Mouse (Mus musculus) B cell, adult 67 days (primary cell): Measurements from ENCODE around the gene Aph1a. TPM values are rescaled to one million over a fixed set of nuclear protein-coding genes. Genes with fewer than 3 reads are reported as not detected.

Source experiments
- total RNA-seq, 2 experiments: library from RNA; stranded (reverse); gene quantifications; 4 replicates each; pipeline ENCODE4 v1.2.4; 2023

The Aph1a gene
- 10 to 100 TPM; 57.0 to 60.6 TPM for total RNA-seq

GRCm38 (mm10) chr3:95893606-95894316 is at the start of gene Aph1a:
Gene Aph1a (plus strand): TSS chr3:95893969.

GRCm38 (mm10) chr3:95855502-95856089 is 38.2 kb upstream of the Aph1a start, which contains the start of gene Prpf3:
Gene Prpf3 (minus strand): TSS chr3:95855885.

GRCm38 (mm10) chr3:95871392-95871867 is 22.3 kb upstream of the Aph1a start, which contains the start of gene Mrps21:
Gene Mrps21 (minus strand): TSS chr3:95871519.

GRCm38 (mm10) chr3:95881979-95882815 is 11.6 kb upstream of the Aph1a start, which contains the start of gene Ciart:
Gene Ciart (minus strand): TSS chr3:95882251.

GRCm38 (mm10) chr3:95891211-95892065 is 2.3 kb upstream of the Aph1a start, which contains the start of gene BC028528:
Gene BC028528 (minus strand): TSS chr3:95892005.

GRCm38 (mm10) chr3:95904568-95904967 is 10.8 kb downstream of the Aph1a start, which contains the start of gene Car14:
Gene Car14 (minus strand): TSS chr3:95904691.

GRCm38 (mm10) chr3:95928658-95929503 is 35.1 kb downstream of the Aph1a start, which contains the start of gene Anp32e:
Gene Anp32e (plus strand): TSS chr3:95929246.

Other genes with a start within 250 kb of the Aph1a start
- gene Mcl1, start 235.2 kb upstream of the Aph1a start, total RNA-seq = 100 to 1,000 TPM; 424 to 425 TPM
- gene Adamtsl4, start 206.1 kb upstream of the Aph1a start, total RNA-seq = 10 to 100 TPM; 18.2 to 21.8 TPM
- 10 to 100 TPM in 1 of 2 experiments, 1 to 10 TPM in 1; 8.8 to 11.4 TPM for gene Ecm1, start 154.4 kb upstream of the Aph1a start, total RNA-seq
- gene Tars2, start 133.8 kb upstream of the Aph1a start, total RNA-seq = 100 to 1,000 TPM in 1 of 2 experiments, 10 to 100 TPM in 1; 88.2 to 108 TPM
- gene Rprd2, start 75.1 kb upstream of the Aph1a start, total RNA-seq = 100 to 1,000 TPM; 110 to 111 TPM
- 10 to 100 TPM; 92.7 to 93.4 TPM for gene Prpf3, start 38.1 kb upstream of the Aph1a start, total RNA-seq
- 100 to 1,000 TPM; 114 to 118 TPM for gene Mrps21, start 22.4 kb upstream of the Aph1a start, total RNA-seq
- gene Ciart, start 11.7 kb upstream of the Aph1a start, total RNA-seq = 100 to 1,000 TPM; 140 to 198 TPM
- 10 to 100 TPM; 65.9 to 70.6 TPM for gene BC028528, start 2.0 kb upstream of the Aph1a start, total RNA-seq
- gene Car14, start 10.7 kb downstream of the Aph1a start, total RNA-seq = not detected
- 100 to 1,000 TPM; 106 to 122 TPM for gene Anp32e, start 35.3 kb downstream of the Aph1a start, total RNA-seq
- gene Plekho1, start 102.0 kb downstream of the Aph1a start, total RNA-seq = 100 to 1,000 TPM; 232 to 254 TPM
- 10 to 100 TPM; 22.5 to 26.8 TPM for gene Vps45, start 164.5 kb downstream of the Aph1a start, total RNA-seq
- 10 to 100 TPM; 61.6 to 63.2 TPM for gene Otud7b, start 210.6 kb downstream of the Aph1a start, total RNA-seq